Mouse (Mus musculus) embryonic stem cell, embryonic (primary cell): Measurements from ENCODE around the gene Arl10.

ENCODE experiments used
- CTCF ChIA-PET, 4 experiments: fragments of 300-600 bp in 2 of 4; fragments of 350-600 bp in 2 of 4; sonication (Branson Sonifier 250); formaldehyde crosslinking; loops; one replicate each; lab custom pipeline; 2022; ENCODE audit warnings: inconsistent platforms in 2 of 4; lab: Charles Lee
- POLR2A ChIA-PET, 4 experiments: fragments of 300-600 bp in 2 of 4; fragments of 350-600 bp in 2 of 4; sonication (Branson Sonifier 250); formaldehyde crosslinking; loops; one replicate each; lab custom pipeline; 2022; ENCODE audit warnings: antibody characterized with exemption in 4 of 4, inconsistent platforms in 1 of 4; lab: Charles Lee

Arl10 gene

GRCm38 (mm10) chr13:54621155-54621932 is 46.5 kb downstream of the Arl10 start, which contains the start of gene Faf2:
Gene Faf2 (plus strand): TSS chr13:54621784.
- POLR2A ChIA-PET = interaction anchor here in 2 of 4 experiments (0.7 to 2.5 kb wide), 24 partner anchors 10 to 164 kb away, joined by 3 to 16 read pairs (median 4); partner anchors contain the start of genes Higd2a (in 2 of the 2), Nop16 (in 2 of the 2), Arl10 (in 1 of the 2) and Cltb (in 1 of the 2)
- CTCF ChIA-PET = interaction anchor here (0.5 to 1.5 kb wide), 15 partner anchors 10 to 540 kb away, joined by 3 to 13 read pairs (median 3); partner anchors contain the start of genes Higd2a (in 2 of the 4), Nop16 (in 2 of the 4), 4833439L19Rik (in 1 of the 4) and Arl10 (in 1 of the 4)

- ChIA-PET POLR2A (interaction anchor here in 2 of 4 experiments (0.9 to 2.5 kb wide), 21 partner anchors 10 to 165 kb away, joined by 3 to 16 read pairs (median 5); partner anchors contain the start of genes Higd2a (in 2 of the 2), Nop16 (in 2 of the 2), Arl10 (in 1 of the 2) and Cltb (in 1 of the 2)), CTCF (interaction anchor here (0.6 to 1.5 kb wide), 14 partner anchors 11 to 541 kb away, joined by 3 to 8 read pairs (median 3); partner anchors contain the start of genes Higd2a (in 2 of the 4), Nop16 (in 2 of the 4), 4833439L19Rik (in 1 of the 4) and Arl10 (in 1 of the 4))
Measured at GRCm38 (mm10) chr13:54621960-54622521, 47.2 kb downstream of the Arl10 start.

DNA sequence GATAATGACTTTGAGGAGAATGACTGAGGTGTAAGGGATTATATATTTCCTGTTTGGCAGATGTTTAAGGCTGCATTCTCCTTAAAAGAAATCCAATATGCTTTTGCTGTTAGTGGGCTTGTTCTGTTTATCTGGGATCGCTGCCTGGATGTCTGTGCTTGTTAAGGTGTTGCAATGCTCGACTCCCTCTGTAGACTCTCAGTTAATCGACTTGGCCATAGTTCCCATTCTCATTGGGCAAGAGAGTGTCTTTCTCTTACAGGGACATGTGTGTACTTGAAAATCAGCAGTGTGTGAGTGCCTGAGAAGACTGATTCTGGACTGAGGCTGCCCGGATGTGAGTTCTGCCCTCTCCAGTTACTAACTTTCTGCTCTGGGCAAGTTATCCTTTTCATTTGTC is 54.3 kb downstream of the Arl10 start:
- ChIA-PET POLR2A (interaction anchor here in 2 of 4 experiments (1.5 to 2.6 kb wide), 2 partner anchors 12 to 20 kb away, joined by 3 to 10 read pairs; no protein-coding TSS in a partner anchor), CTCF (no interaction called here)
